Mouse (Mus musculus): ENCODE results near the gene Ehd1.

- TF ChIP-seq CTCF (IDR thresholded peaks at IDR 0.05; ENCODE audit: low read depth): no peak
- no peak for TF ChIP-seq EP300 (optimal IDR thresholded peaks at IDR 0.05)
These were observed 29.6 kb downstream of the Ehd1 start, which contains the start of gene Cdc42bpg for GRCm38 (mm10) chr19:6306137-6306551.
